Mouse (Mus musculus): ENCODE measurements around the gene Gli3. TPM values are rescaled to one million over a fixed set of nuclear protein-coding genes. Genes with fewer than 3 reads are reported as not detected.

Gene Gli3
- polyA plus RNA-seq, 1 experiment from 2014 or later = 0.60 TPM

GRCm38 (mm10) chr13:15537611-15538010 is 74.6 kb downstream of the Gli3 start:
- Histone ChIP-seq H3K4me3 (replicated peaks) (no peak overlapping the region), H3K9me3 (replicated peaks) (no peaks in the 10 kb centered on the region), H3K4me1 (replicated peaks) (no peaks in the 10 kb centered on the region), H3K36me3 (no peaks in the 10 kb centered on the region), H3K4me2 (no peak overlapping the region), H3K27ac (no peak overlapping the region), H3K9ac (no peak overlapping the region), H3K27me3 (no peaks in the 10 kb centered on the region)
- DNase-seq (no peak), ATAC-seq (ENCODE audit: low read depth) (no peak)
- 74% methylated on average over 3 of the region's 3 CpGs for WGBS (ENCODE audit: insufficient replicate concordance)

GRCm38 (mm10) chr13:15538389-15538788 is 75.4 kb downstream of the Gli3 start:
- 74% methylated on average over 2 of the region's 2 CpGs for WGBS (ENCODE audit: insufficient replicate concordance)
- no peak overlapping the region for H3K4me2 ChIP-seq
- no peaks in the 10 kb centered on the region for H3K4me1 ChIP-seq (replicated peaks)
- H3K27ac ChIP-seq = no peak overlapping the region
- H3K9ac ChIP-seq = no peak overlapping the region
- DNase-seq (no peak), ATAC-seq (ENCODE audit: low read depth) (no peak)
- H3K9me3 ChIP-seq (replicated peaks) = no peaks in the 10 kb centered on the region
- H3K36me3 ChIP-seq = no peaks in the 10 kb centered on the region
- H3K27me3 ChIP-seq = no peaks in the 10 kb centered on the region
- no peak overlapping the region for H3K4me3 ChIP-seq (replicated peaks)

GRCm38 (mm10) chr13:15542053-15542452 is 79.0 kb downstream of the Gli3 start:
- H3K27me3 ChIP-seq = no peaks in the 10 kb centered on the region
- H3K4me2 ChIP-seq = no peak overlapping the region
- H3K9me3 ChIP-seq (replicated peaks) = no peaks in the 10 kb centered on the region
- ATAC-seq (ENCODE audit: low read depth) (no peak), DNase-seq (no peak)
- no peaks in the 10 kb centered on the region for H3K4me1 ChIP-seq (replicated peaks)
- H3K36me3 ChIP-seq = no peaks in the 10 kb centered on the region
- H3K9ac ChIP-seq = no peak overlapping the region
- no peak overlapping the region for H3K27ac ChIP-seq
- WGBS (ENCODE audit: insufficient replicate concordance) = 30% methylated on average over 5 of the region's 5 CpGs
- H3K4me3 ChIP-seq (replicated peaks) = no peak overlapping the region

GRCm38 (mm10) chr13:15543169-15543887 is 80.3 kb downstream of the Gli3 start:
- Histone ChIP-seq H3K27ac (no peak overlapping the region), H3K4me3 (replicated peaks) (no peak overlapping the region), H3K27me3 (no peaks in the 10 kb centered on the region), H3K4me1 (replicated peaks) (no peaks in the 10 kb centered on the region), H3K4me2 (no peak overlapping the region), H3K36me3 (no peaks in the 10 kb centered on the region), H3K9me3 (replicated peaks) (no peaks in the 10 kb centered on the region), H3K9ac (no peak overlapping the region)
- whole genome bisulfite sequencing (ENCODE audit: insufficient replicate concordance) = 71% methylated on average over 12 of the region's 12 CpGs
- no peak for DNase-seq
- ATAC-seq (ENCODE audit: low read depth) = no peak

GRCm38 (mm10) chr13:15543888-15544640 is 81.0 kb downstream of the Gli3 start:
- Histone ChIP-seq H3K9ac (no peak overlapping the region), H3K27me3 (no peaks in the 10 kb centered on the region), H3K36me3 (no peaks in the 10 kb centered on the region), H3K4me3 (replicated peaks) (no peak overlapping the region), H3K27ac (no peak overlapping the region), H3K9me3 (replicated peaks) (no peaks in the 10 kb centered on the region), H3K4me1 (replicated peaks) (no peaks in the 10 kb centered on the region), H3K4me2 (no peak overlapping the region)
- DNase-seq (no peak), ATAC-seq (ENCODE audit: low read depth) (no peak)
- WGBS (ENCODE audit: insufficient replicate concordance) = 51% methylated on average over 7 of the region's 7 CpGs

- H3K4me3 ChIP-seq (replicated peaks) = no peak overlapping the region
Measured at GRCm38 (mm10) chr13:15545346-15545896, 82.4 kb downstream of the Gli3 start.

GRCm38 (mm10) chr13:15546258-15546657 is 83.2 kb downstream of the Gli3 start:
- Histone ChIP-seq H3K4me1 (replicated peaks) (no peaks in the 10 kb centered on the region), H3K9ac (no peak overlapping the region), H3K27me3 (no peaks in the 10 kb centered on the region), H3K27ac (no peak overlapping the region), H3K36me3 (no peaks in the 10 kb centered on the region), H3K4me3 (replicated peaks) (no peak overlapping the region), H3K9me3 (replicated peaks) (no peaks in the 10 kb centered on the region), H3K4me2 (no peak overlapping the region)
- DNase-seq (no peak), ATAC-seq (ENCODE audit: low read depth) (no peak)
- WGBS (ENCODE audit: insufficient replicate concordance) = 52% methylated on average over 4 of the region's 4 CpGs

More at GRCm38 (mm10) chr13:15545346-15545896, 82.4 kb downstream of the Gli3 start:
- no peak for ATAC-seq (ENCODE audit: low read depth)
- H3K4me1 ChIP-seq (replicated peaks) = no peaks in the 10 kb centered on the region
- no peak overlapping the region for H3K9ac ChIP-seq
- H3K4me2 ChIP-seq = no peak overlapping the region
- H3K27me3 ChIP-seq = no peaks in the 10 kb centered on the region
- no peaks in the 10 kb centered on the region for H3K36me3 ChIP-seq
- H3K9me3 ChIP-seq (replicated peaks) = no peaks in the 10 kb centered on the region
- 64% methylated on average over 4 of the region's 4 CpGs for WGBS (ENCODE audit: insufficient replicate concordance)
- H3K27ac ChIP-seq = no peak overlapping the region
- no peak for DNase-seq

- H3K4me1 ChIP-seq (replicated peaks) = no peaks in the 10 kb centered on the region
- H3K4me2 ChIP-seq = no peak overlapping the region
- 48% methylated on average over 6 of the region's 6 CpGs for WGBS (ENCODE audit: insufficient replicate concordance)
- no peak overlapping the region for H3K27ac ChIP-seq
- H3K4me3 ChIP-seq (replicated peaks) = no peak overlapping the region
- DNase-seq (no peak), ATAC-seq (ENCODE audit: low read depth) (no peak)
- H3K9me3 ChIP-seq (replicated peaks) = no peaks in the 10 kb centered on the region
- no peaks in the 10 kb centered on the region for H3K27me3 ChIP-seq
- no peaks in the 10 kb centered on the region for H3K36me3 ChIP-seq
- H3K9ac ChIP-seq = no peak overlapping the region
Measured at GRCm38 (mm10) chr13:15549466-15549865, 86.4 kb downstream of the Gli3 start.

GRCm38 (mm10) chr13:15550027-15550602 is 87.1 kb downstream of the Gli3 start:
- Histone ChIP-seq H3K27ac (no peak overlapping the region), H3K9me3 (replicated peaks) (no peaks in the 10 kb centered on the region), H3K27me3 (no peaks in the 10 kb centered on the region), H3K4me3 (replicated peaks) (no peak overlapping the region), H3K9ac (no peak overlapping the region), H3K4me1 (replicated peaks) (no peaks in the 10 kb centered on the region), H3K4me2 (no peak overlapping the region), H3K36me3 (no peaks in the 10 kb centered on the region)
- DNase-seq = no peak
- WGBS (ENCODE audit: insufficient replicate concordance) = 72% methylated on average over 8 of the region's 8 CpGs
- no peak for ATAC-seq (ENCODE audit: low read depth)

- no peak overlapping the region for H3K27ac ChIP-seq
- 60% methylated on average over 6 of the region's 6 CpGs for WGBS (ENCODE audit: insufficient replicate concordance)
- no peak overlapping the region for H3K9ac ChIP-seq
- no peak for DNase-seq
- no peaks in the 10 kb centered on the region for H3K36me3 ChIP-seq
- no peak overlapping the region for H3K4me3 ChIP-seq (replicated peaks)
- no peak overlapping the region for H3K4me2 ChIP-seq
- no peaks in the 10 kb centered on the region for H3K27me3 ChIP-seq
- no peaks in the 10 kb centered on the region for H3K4me1 ChIP-seq (replicated peaks)
- ATAC-seq (ENCODE audit: low read depth) = no peak
- H3K9me3 ChIP-seq (replicated peaks) = no peaks in the 10 kb centered on the region
Measured at GRCm38 (mm10) chr13:15550731-15551130, 87.7 kb downstream of the Gli3 start.

GRCm38 (mm10) chr13:15552009-15552408 is 89.0 kb downstream of the Gli3 start:
- no peaks in the 10 kb centered on the region for H3K36me3 ChIP-seq
- no peaks in the 10 kb centered on the region for H3K9me3 ChIP-seq (replicated peaks)
- no peak overlapping the region for H3K9ac ChIP-seq
- DNase-seq (no peak), ATAC-seq (ENCODE audit: low read depth) (no peak)
- no peak overlapping the region for H3K4me2 ChIP-seq
- no peaks in the 10 kb centered on the region for H3K27me3 ChIP-seq
- no peak overlapping the region for H3K27ac ChIP-seq
- WGBS (ENCODE audit: insufficient replicate concordance) = 67% methylated on average over 3 of the region's 3 CpGs
- H3K4me3 ChIP-seq (replicated peaks) = no peak overlapping the region
- no peaks in the 10 kb centered on the region for H3K4me1 ChIP-seq (replicated peaks)

Data from liver, embryonic 13.5 days (tissue).